Mouse (Mus musculus): ENCODE results near the gene Pde4b. TPM values are rescaled to one million over a fixed set of nuclear protein-coding genes. Genes with fewer than 3 reads are reported as not detected.
A peak's percentile ranks its signal among the peaks of the same experiment; 100 is the strongest.

Pde4b gene
- polyA plus RNA-seq, 1 experiment from 2014 or later: 6.8 TPM

- Histone ChIP-seq H3K4me3 (ENCODE audit: low read depth, low read length) (no peak overlapping the region), H3K9ac (ENCODE audit: low read length) (no peak overlapping the region)
- 88% methylated on average over 3 of the region's 3 CpGs for WGBS
Observed at GRCm38 (mm10) chr4:102618609-102619008, 531.3 kb downstream of the Pde4b start.

GRCm38 (mm10) chr4:102620179-102620910 lies 533.0 kb downstream of the Pde4b start:
- H3K4me3 ChIP-seq (ENCODE audit: low read depth, low read length): no peak overlapping the region
- H3K9me3 ChIP-seq (ENCODE audit: control insufficient read depth, low read length): no peaks in the 10 kb centered on the region
- H3K4me1 ChIP-seq (ENCODE audit: control insufficient read depth, insufficient read depth, low read length): no peaks in the 10 kb centered on the region
- H3K4me2 ChIP-seq (ENCODE audit: low read depth, severe bottlenecking): no peak overlapping the region
- WGBS: 73% methylated on average over 4 of the region's 5 CpGs
- ATAC-seq (ENCODE audit: insufficient number of reproducible peaks, low FRiP score, low TSS enrichment, low read depth) (no peak), DNase-seq (ENCODE audit: low spot score) (no peak)
- H3K36me3 ChIP-seq (ENCODE audit: control insufficient read depth, insufficient read depth, low read length): no peaks in the 10 kb centered on the region
- no peaks in the 10 kb centered on the region for H3K27me3 ChIP-seq (ENCODE audit: control insufficient read depth, insufficient read depth, low read length)
- H3K27ac ChIP-seq (replicated peaks; ENCODE audit: low read depth, low read length): no peak overlapping the region
- H3K9ac ChIP-seq (ENCODE audit: low read length): no peak overlapping the region

More at GRCm38 (mm10) chr4:102618609-102619008, 531.3 kb downstream of the Pde4b start:
- Histone ChIP-seq H3K36me3 (ENCODE audit: control insufficient read depth, insufficient read depth, low read length) (no peaks in the 10 kb centered on the region), H3K4me1 (ENCODE audit: control insufficient read depth, insufficient read depth, low read length) (no peaks in the 10 kb centered on the region), H3K27me3 (ENCODE audit: control insufficient read depth, insufficient read depth, low read length) (no peaks in the 10 kb centered on the region), H3K27ac (replicated peaks; ENCODE audit: low read depth, low read length) (no peak overlapping the region), H3K9me3 (ENCODE audit: control insufficient read depth, low read length) (no peaks in the 10 kb centered on the region), H3K4me2 (ENCODE audit: low read depth, severe bottlenecking) (no peak overlapping the region)
- DNase-seq (ENCODE audit: low spot score) (no peak), ATAC-seq (ENCODE audit: insufficient number of reproducible peaks, low FRiP score, low TSS enrichment, low read depth) (no peak)

DNA sequence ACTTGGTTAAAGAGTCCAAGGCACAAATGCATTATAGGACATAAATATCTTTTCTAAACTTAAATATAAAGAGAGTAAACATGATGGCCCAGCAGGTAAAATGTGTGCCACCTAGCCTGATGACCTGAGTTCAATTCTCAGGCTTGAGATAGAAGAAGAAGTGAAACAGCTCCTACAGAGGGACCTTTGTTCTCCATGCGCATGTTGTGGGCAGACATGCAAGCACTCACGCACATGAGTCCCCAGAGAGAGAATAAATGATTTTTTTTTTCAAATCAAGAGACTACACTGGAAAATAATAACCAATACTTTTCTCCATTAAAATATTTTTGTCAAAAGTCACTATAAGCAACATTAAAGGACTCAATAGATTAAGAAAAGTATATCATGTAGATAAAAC lies 533.8 kb downstream of the Pde4b start:
- ATAC-seq (ENCODE audit: insufficient number of reproducible peaks, low FRiP score, low TSS enrichment, low read depth): no peak
- no peaks in the 10 kb centered on the region for H3K9me3 ChIP-seq (ENCODE audit: control insufficient read depth, low read length)
- no peak overlapping the region for H3K9ac ChIP-seq (ENCODE audit: low read length)
- H3K36me3 ChIP-seq (ENCODE audit: control insufficient read depth, insufficient read depth, low read length): no peaks in the 10 kb centered on the region
- H3K27ac ChIP-seq (replicated peaks; ENCODE audit: low read depth, low read length): no peak overlapping the region
- H3K4me3 ChIP-seq (ENCODE audit: low read depth, low read length): no peak overlapping the region
- H3K27me3 ChIP-seq (ENCODE audit: control insufficient read depth, insufficient read depth, low read length): no peaks in the 10 kb centered on the region
- no peak overlapping the region for H3K4me2 ChIP-seq (ENCODE audit: low read depth, severe bottlenecking)
- no peaks in the 10 kb centered on the region for H3K4me1 ChIP-seq (ENCODE audit: control insufficient read depth, insufficient read depth, low read length)
- no peak for DNase-seq (ENCODE audit: low spot score)
- WGBS: 96% methylated on average over 2 of the region's 2 CpGs

DNA sequence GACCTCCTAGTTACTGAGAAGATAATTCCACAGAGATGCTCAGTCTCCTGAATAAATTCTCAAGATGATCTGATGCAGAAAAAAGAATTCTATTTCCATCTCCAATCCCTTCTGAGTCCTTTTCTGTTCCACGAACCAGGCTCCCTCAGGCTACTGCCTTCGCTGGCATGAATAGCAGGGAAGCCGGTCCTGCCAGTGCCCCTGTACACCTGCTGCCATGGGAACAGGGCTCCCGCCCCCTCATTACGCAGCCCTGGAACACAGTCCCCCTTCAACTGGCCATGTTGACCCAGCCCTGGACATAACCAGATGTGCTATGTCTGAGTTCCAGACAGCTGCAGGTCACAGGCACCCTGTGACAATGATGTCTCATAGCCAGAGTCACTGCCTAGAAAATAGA lies 535.6 kb downstream of the Pde4b start:
- Histone ChIP-seq H3K9ac (ENCODE audit: low read length) (no peak overlapping the region), H3K4me3 (ENCODE audit: low read depth, low read length) (no peak overlapping the region), H3K36me3 (ENCODE audit: control insufficient read depth, insufficient read depth, low read length) (no peaks in the 10 kb centered on the region), H3K4me1 (ENCODE audit: control insufficient read depth, insufficient read depth, low read length) (no peaks in the 10 kb centered on the region), H3K4me2 (ENCODE audit: low read depth, severe bottlenecking) (no peak overlapping the region), H3K27ac (replicated peaks; ENCODE audit: low read depth, low read length) (no peak overlapping the region), H3K27me3 (ENCODE audit: control insufficient read depth, insufficient read depth, low read length) (no peaks in the 10 kb centered on the region), H3K9me3 (ENCODE audit: control insufficient read depth, low read length) (no peaks in the 10 kb centered on the region)
- ATAC-seq (ENCODE audit: insufficient number of reproducible peaks, low FRiP score, low TSS enrichment, low read depth): no peak
- WGBS: 78% methylated on average over 5 of the region's 5 CpGs
- DNase-seq (ENCODE audit: low spot score): peak; percentile 25

- H3K4me2 ChIP-seq (ENCODE audit: low read depth, severe bottlenecking): no peak overlapping the region
- DNase-seq (ENCODE audit: low spot score) (no peak), ATAC-seq (ENCODE audit: insufficient number of reproducible peaks, low FRiP score, low TSS enrichment, low read depth) (no peak)
- no peaks in the 10 kb centered on the region for H3K9me3 ChIP-seq (ENCODE audit: control insufficient read depth, low read length)
- no peaks in the 10 kb centered on the region for H3K27me3 ChIP-seq (ENCODE audit: control insufficient read depth, insufficient read depth, low read length)
- H3K27ac ChIP-seq (replicated peaks; ENCODE audit: low read depth, low read length): no peak overlapping the region
- H3K36me3 ChIP-seq (ENCODE audit: control insufficient read depth, insufficient read depth, low read length): no peaks in the 10 kb centered on the region
- WGBS: 85% methylated on average over 4 of the region's 4 CpGs
- H3K4me1 ChIP-seq (ENCODE audit: control insufficient read depth, insufficient read depth, low read length): no peaks in the 10 kb centered on the region
- no peak overlapping the region for H3K4me3 ChIP-seq (ENCODE audit: low read depth, low read length)
- H3K9ac ChIP-seq (ENCODE audit: low read length): no peak overlapping the region
Observed at GRCm38 (mm10) chr4:102623789-102624611, 536.7 kb downstream of the Pde4b start.

GRCm38 (mm10) chr4:102624937-102625336 lies 537.6 kb downstream of the Pde4b start:
- Histone ChIP-seq H3K9me3 (ENCODE audit: control insufficient read depth, low read length) (no peaks in the 10 kb centered on the region), H3K27me3 (ENCODE audit: control insufficient read depth, insufficient read depth, low read length) (no peaks in the 10 kb centered on the region), H3K4me3 (ENCODE audit: low read depth, low read length) (no peak overlapping the region), H3K4me2 (ENCODE audit: low read depth, severe bottlenecking) (no peak overlapping the region), H3K4me1 (ENCODE audit: control insufficient read depth, insufficient read depth, low read length) (no peaks in the 10 kb centered on the region), H3K27ac (replicated peaks; ENCODE audit: low read depth, low read length) (no peak overlapping the region), H3K36me3 (ENCODE audit: control insufficient read depth, insufficient read depth, low read length) (no peaks in the 10 kb centered on the region), H3K9ac (ENCODE audit: low read length) (no peak overlapping the region)
- DNase-seq (ENCODE audit: low spot score): no peak
- 70% methylated on average over 8 of the region's 8 CpGs for WGBS
- no peak for ATAC-seq (ENCODE audit: insufficient number of reproducible peaks, low FRiP score, low TSS enrichment, low read depth)

DNA sequence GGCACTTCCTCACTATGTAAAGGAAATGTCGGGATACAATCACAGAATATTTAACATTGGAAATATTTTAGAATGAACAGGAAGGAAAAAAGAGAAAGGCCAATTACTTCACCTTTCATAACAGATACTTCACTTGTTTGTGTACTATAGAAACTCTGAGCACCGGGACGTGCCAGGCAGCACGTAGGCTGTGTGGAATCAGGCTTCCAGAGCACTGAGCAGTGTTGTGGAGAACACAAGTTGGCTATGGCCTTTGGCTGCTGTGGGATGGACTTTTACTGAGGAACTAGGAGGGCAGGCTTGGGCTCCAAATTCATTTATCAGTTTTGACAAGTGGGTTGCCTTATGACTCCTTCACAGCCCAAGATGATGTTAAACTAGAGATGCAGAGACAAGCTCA lies 540.5 kb downstream of the Pde4b start:
- H3K4me1 ChIP-seq (ENCODE audit: control insufficient read depth, insufficient read depth, low read length): no peaks in the 10 kb centered on the region
- no peaks in the 10 kb centered on the region for H3K36me3 ChIP-seq (ENCODE audit: control insufficient read depth, insufficient read depth, low read length)
- H3K9me3 ChIP-seq (ENCODE audit: control insufficient read depth, low read length): no peaks in the 10 kb centered on the region
- no peak for DNase-seq (ENCODE audit: low spot score)
- H3K27me3 ChIP-seq (ENCODE audit: control insufficient read depth, insufficient read depth, low read length): no peaks in the 10 kb centered on the region
- no peak overlapping the region for H3K4me3 ChIP-seq (ENCODE audit: low read depth, low read length)
- H3K27ac ChIP-seq (replicated peaks; ENCODE audit: low read depth, low read length): no peak overlapping the region
- H3K9ac ChIP-seq (ENCODE audit: low read length): no peak overlapping the region
- no peak for ATAC-seq (ENCODE audit: insufficient number of reproducible peaks, low FRiP score, low TSS enrichment, low read depth)
- 91% methylated on average over 4 of the region's 4 CpGs for WGBS
- no peak overlapping the region for H3K4me2 ChIP-seq (ENCODE audit: low read depth, severe bottlenecking)

GRCm38 (mm10) chr4:102629621-102630020 lies 542.3 kb downstream of the Pde4b start:
- DNase-seq (ENCODE audit: low spot score): no peak
- H3K27me3 ChIP-seq (ENCODE audit: control insufficient read depth, insufficient read depth, low read length): no peaks in the 10 kb centered on the region
- no peak overlapping the region for H3K27ac ChIP-seq (replicated peaks; ENCODE audit: low read depth, low read length)
- H3K4me2 ChIP-seq (ENCODE audit: low read depth, severe bottlenecking): no peak overlapping the region
- ATAC-seq (ENCODE audit: insufficient number of reproducible peaks, low FRiP score, low TSS enrichment, low read depth): no peak
- no peaks in the 10 kb centered on the region for H3K36me3 ChIP-seq (ENCODE audit: control insufficient read depth, insufficient read depth, low read length)
- H3K9me3 ChIP-seq (ENCODE audit: control insufficient read depth, low read length): no peaks in the 10 kb centered on the region
- H3K4me3 ChIP-seq (ENCODE audit: low read depth, low read length): no peak overlapping the region
- WGBS: 89% methylated on average over 4 of the region's 4 CpGs
- H3K9ac ChIP-seq (ENCODE audit: low read length): no peak overlapping the region
- no peaks in the 10 kb centered on the region for H3K4me1 ChIP-seq (ENCODE audit: control insufficient read depth, insufficient read depth, low read length)
